ENCODE assay signal across 21 mouse cellular contexts in the genomic region with DNA sequence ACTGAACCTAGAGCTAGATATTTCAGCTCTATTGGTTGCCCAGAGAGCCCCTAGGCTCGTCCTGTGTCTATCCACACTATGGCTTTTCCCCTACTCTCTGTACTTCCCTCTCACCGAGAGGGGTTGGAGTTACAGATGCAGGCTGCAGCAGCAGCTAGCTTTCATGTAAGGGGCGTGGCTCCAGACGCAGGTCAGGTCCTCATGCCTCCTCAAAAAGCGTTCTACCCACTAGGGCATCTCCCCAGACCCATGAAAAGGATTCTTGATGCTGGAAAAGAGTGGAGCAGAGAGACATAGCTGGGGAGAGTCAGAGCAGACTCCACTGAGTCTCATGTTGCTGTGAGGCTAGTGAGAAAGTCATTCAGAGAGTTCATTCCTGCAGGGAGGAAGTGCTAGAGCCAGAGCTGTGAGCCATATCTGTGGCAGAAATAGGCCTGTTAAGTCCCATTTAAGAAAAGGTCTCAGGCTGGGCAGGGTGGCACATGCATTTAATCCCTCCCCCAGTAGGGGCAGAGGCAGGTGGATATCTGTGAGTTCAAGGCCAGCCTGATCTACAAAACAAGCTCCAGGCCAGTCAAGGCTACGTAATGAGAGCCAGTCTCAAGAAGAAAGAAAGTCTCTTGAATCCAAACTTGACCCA. TPM values are rescaled to one million over a fixed set of nuclear protein-coding genes. Genes with fewer than 3 reads are reported as not detected.
DNase-seq lines count a peak whose midpoint lies in the region; ATAC-seq and TF ChIP-seq lines count a peak whose summit lies in the region.
"Had no signal": no experiment of that assay in that cellular context is flagged by ENCODE, and none has a peak within 500 bp of the region (broad histone marks: within the 10 kb centered on the region; RNA-seq: fewer than 3 reads in every experiment).

No protein-coding gene starts in this region.

- no peaks in the 10 kb centered on the region for H3K27me3 ChIP-seq in spleen, adult 2 months (ENCODE audit: control insufficient read depth, insufficient read depth, low read length)
- H3K27me3 ChIP-seq: embryonic facial prominence, embryonic 15.5 days; heart, embryonic 15.5 days; limb, embryonic 15.5 days; liver, embryonic 15.5 days had no signal

- H3K4me1 ChIP-seq in spleen, adult 2 months (ENCODE audit: control insufficient read depth, insufficient read depth, insufficient read length), result no peaks in the 10 kb centered on the region
- H3K4me1 ChIP-seq: embryonic facial prominence, embryonic 15.5 days; liver, embryonic 15.5 days had no signal

- 0 out of 2 replicates have a peak, but pooled peaks have one; percentile 30 for ATAC-seq in megakaryocyte progenitor cell, adult 5-6 weeks (replicated peaks; ENCODE audit: poor library complexity)
- ATAC-seq: hindbrain, postnatal 0 days; intestine, postnatal 0 days; midbrain, embryonic 16.5 days had no signal

- 45% methylated on average over 6 of the region's 6 CpGs for WGBS in spleen, adult 2 months

- H3K4me3 ChIP-seq in gastrocnemius, adult 2 months, result peak overlapping the region; percentile 68
- no peak overlapping the region for H3K4me3 ChIP-seq in spleen, adult 2 months (ENCODE audit: extremely low read depth, insufficient read depth, insufficient read length)
- H3K4me3 ChIP-seq: embryonic facial prominence, embryonic 15.5 days; heart, embryonic 15.5 days; limb, embryonic 15.5 days; liver, embryonic 15.5 days had no signal

- DNase-seq in gastrocnemius, adult 2 months, result peak; percentile 26
- DNase-seq in gastrocnemius, postnatal 14 days, result no peak
- no peak for DNase-seq in spleen, adult 2 months (ENCODE audit: low read depth in 1 of 2, low spot score in 2 of 2)
- DNase-seq in spleen, postnatal 14 days (ENCODE audit: low spot score in 2 of 2), result no peak
- DNase-seq in adrenal gland, postnatal 10 days, result peak; percentile 38
- no peak for DNase-seq in urinary bladder, postnatal 14 days (ENCODE audit: low spot score)
- no peak for DNase-seq in T-cell, adult 2 months (ENCODE audit: low spot score)
- DNase-seq: embryo, embryonic 11 days; right cerebral cortex, adult 18-20 months had no signal

- TF ChIP-seq POLR2A in spleen, adult 2 months (IDR thresholded peaks at IDR 0.05; ENCODE audit: low read depth, low read length), result no peak

- peak overlapping the region; percentile 92 for H3K27ac ChIP-seq in gastrocnemius, adult 2 months
- peak overlapping the region; percentile 43 for H3K27ac ChIP-seq in spleen, adult 2 months (ENCODE audit: insufficient read depth, low read length)
- H3K27ac ChIP-seq: embryonic facial prominence, embryonic 15.5 days; heart, embryonic 15.5 days; kidney, postnatal 0 days; limb, embryonic 15.5 days; liver, embryonic 15.5 days had no signal

- intact Hi-C loops in gastrocnemius, adult 2 months (cut with DNase I), result loop anchor here (5.0 kb wide), 1 partner anchor 79 kb away; no protein-coding TSS in a partner anchor
- intact Hi-C loops in gastrocnemius, postnatal 14 days (cut with DNase I; ENCODE audit: low total_unique reads), result no loop called here

- H3K36me3 ChIP-seq in spleen, adult 2 months (ENCODE audit: control insufficient read depth, insufficient read depth, low read length), result no peaks in the 10 kb centered on the region
- H3K36me3 ChIP-seq: embryonic facial prominence, embryonic 15.5 days; heart, embryonic 15.5 days; limb, embryonic 15.5 days; liver, embryonic 15.5 days had no signal

- no peak for TF ChIP-seq CTCF in gastrocnemius, adult 2 months (IDR thresholded peaks at IDR 0.05)
- TF ChIP-seq CTCF in spleen, adult 2 months (IDR thresholded peaks at IDR 0.05; ENCODE audit: extremely low read depth, insufficient read depth, insufficient read length, insufficient replicate concordance), result no peak

RNA-seq across cellular contexts. Expression of gene Lpin3, which starts 1.1 kb away (rescaled TPM):
- 1 to 10 TPM; 3.2 to 5.0 TPM for total RNA-seq in gastrocnemius, adult 2 months (2021)
- total RNA-seq in gastrocnemius, postnatal 14 days (2021), result 10 to 100 TPM in 1 of 2 experiments, 1 to 10 TPM in 1; 8.2 to 10.1 TPM
- polyA plus RNA-seq in spleen, adult 2 months (2012; rRNA removed), result 3.6 and 4.6 TPM in 2 replicates
- total RNA-seq in adrenal gland, postnatal 10 days (2021), result 10 to 100 TPM; 21.0 to 26.4 TPM
- total RNA-seq in megakaryocyte progenitor cell, adult 5-6 weeks (2015), result not detected in 2 replicates
- not detected in 2 replicates for total RNA-seq in megakaryocyte progenitor cell, adult 5-6 weeks (2017)
- total RNA-seq: hematopoietic stem cell, adult 5-6 weeks; megakaryocyte-erythroid progenitor cell, adult 5-6 weeks; neutrophil, adult 5-6 weeks had no signal

RNA-seq across cellular contexts. Expression of gene Zhx3, which starts 8.8 kb away (rescaled TPM):
- total RNA-seq in gastrocnemius, adult 2 months (2021), result 10 to 100 TPM; 24.2 to 29.0 TPM
- total RNA-seq in gastrocnemius, postnatal 14 days (2021), result 10 to 100 TPM; 43.4 to 44.8 TPM
- polyA plus RNA-seq in spleen, adult 2 months (2012; rRNA removed), result 1.5 and 2.3 TPM in 2 replicates
- 10 to 100 TPM; 62.9 to 85.1 TPM for total RNA-seq in adrenal gland, postnatal 10 days (2021)
- total RNA-seq in megakaryocyte progenitor cell, adult 5-6 weeks (2015), result 5.9 and 7.3 TPM in 2 replicates
- 3.1 and 8.3 TPM in 2 replicates for total RNA-seq in megakaryocyte progenitor cell, adult 5-6 weeks (2017)

RNA-seq across cellular contexts. Expression of gene Emilin3, which starts 30.5 kb away (rescaled TPM):
- under 1 TPM; 0.20 to 0.23 TPM for total RNA-seq in gastrocnemius, adult 2 months (2021)
- 1 to 10 TPM; 2.1 to 3.8 TPM for total RNA-seq in gastrocnemius, postnatal 14 days (2021)
- not detected in 2 replicates for polyA plus RNA-seq in spleen, adult 2 months (2012; rRNA removed)
- under 1 TPM; 0.63 to 0.70 TPM for total RNA-seq in adrenal gland, postnatal 10 days (2021)
- total RNA-seq in megakaryocyte progenitor cell, adult 5-6 weeks (2015), result not detected in 2 replicates
- total RNA-seq in megakaryocyte progenitor cell, adult 5-6 weeks (2017), result not detected in 2 replicates
- total RNA-seq: hematopoietic stem cell, adult 5-6 weeks; megakaryocyte-erythroid progenitor cell, adult 5-6 weeks; neutrophil, adult 5-6 weeks had no signal

Comparison
In these comparisons a context has a peak if more than half of its experiments do, and no peak if none do; other contexts are left out.
1. DNase-seq: peak in gastrocnemius, adult 2 months (single experiment) and adrenal gland, postnatal 10 days (single experiment); none in gastrocnemius, postnatal 14 days (single experiment), spleen, adult 2 months (0 of 2), spleen, postnatal 14 days (0 of 2), urinary bladder, postnatal 14 days (single experiment) and T-cell, adult 2 months (single experiment).
2. RNA of gene Lpin3, which starts 1.1 kb away (total RNA-seq): 21.0 to 26.4 TPM in adrenal gland, postnatal 10 days, 8.2 to 10.1 TPM in gastrocnemius, postnatal 14 days and 3.2 to 5.0 TPM in gastrocnemius, adult 2 months; not detected in megakaryocyte progenitor cell, adult 5-6 weeks; every median in the first group is over 4 times any median in the second.